In the genomic region with DNA sequence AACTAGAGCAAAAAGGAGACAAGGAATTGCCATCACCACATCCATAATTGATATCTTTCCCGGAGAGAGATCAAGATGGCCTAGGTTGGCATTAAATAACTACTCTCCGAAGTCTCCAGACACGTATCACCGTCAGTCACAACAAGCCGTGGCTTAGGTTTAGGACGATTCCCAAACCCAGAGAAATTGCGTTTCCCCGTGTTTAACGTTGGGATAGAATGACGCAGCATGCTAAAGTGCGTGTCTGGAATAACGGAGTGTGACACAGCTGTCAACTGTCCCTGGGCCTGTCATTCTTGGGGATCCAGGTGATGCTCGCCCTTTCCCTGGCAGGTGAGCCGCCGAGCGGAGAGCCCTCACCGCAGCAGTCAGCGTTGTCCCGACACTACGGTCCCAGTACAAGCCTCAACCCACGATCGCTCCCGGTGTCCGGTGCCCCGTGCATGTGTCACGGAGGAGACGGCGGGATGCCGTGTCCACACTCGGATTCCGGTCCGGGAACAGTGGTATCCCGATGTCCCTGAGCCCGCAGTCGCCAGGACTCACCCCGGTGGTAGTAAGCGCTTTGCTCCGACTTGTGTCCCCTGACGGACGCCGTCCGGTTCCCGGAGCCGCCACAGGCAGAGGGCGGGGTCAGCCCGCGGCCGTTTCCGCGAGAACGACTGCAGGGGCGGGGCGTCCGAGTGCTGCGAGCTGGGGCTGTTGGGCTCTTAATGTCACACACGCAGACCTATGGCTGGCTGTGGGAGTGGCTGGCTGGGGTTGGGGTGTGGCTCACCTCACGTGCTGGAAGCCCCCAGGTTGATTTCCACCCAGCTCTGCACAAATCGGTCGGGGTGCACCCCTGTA, we compare ENCODE assay signal across 8 mouse cellular contexts. TPM values are rescaled to one million over a fixed set of nuclear protein-coding genes. Genes with fewer than 3 reads are reported as not detected.
A peak's percentile ranks its signal among the peaks of the same experiment; 100 is the strongest.
DNase-seq lines count a peak whose midpoint lies in the region; ATAC-seq and TF ChIP-seq lines count a peak whose summit lies in the region.

No protein-coding gene starts in this region.

- in situ Hi-C loops in Patski (cut with MboI; ENCODE audit: low pct_unique_long_range_greater_than_20kb): no loop called here

- H3K9me3 ChIP-seq in hindbrain, embryonic 12.5 days (replicated peaks): no peaks in the 10 kb centered on the region

- POLR2A ChIA-PET in Patski (lab: Charles Lee): no interaction called here

- peak overlapping the region; percentile 78 for H3K9ac ChIP-seq in hindbrain, embryonic 12.5 days

- DNase-seq in Patski (ENCODE audit: low read depth, low spot score): no peak
- peak; percentile 93 to 95 for DNase-seq in cerebellum, postnatal 10 days
- DNase-seq in frontal cortex, postnatal 10 days (ENCODE audit: low spot score in 2 of 2): peak; percentile 84 to 87
- peak; percentile 79 to 87 for DNase-seq in layer of hippocampus, postnatal 14 days (ENCODE audit: low spot score in 2 of 2)
- DNase-seq in lung, postnatal 10 days: peak; percentile 98
- DNase-seq in ovary, postnatal 14 days (ENCODE audit: low spot score): peak; percentile 83
- DNase-seq in thymus, postnatal 10 days (ENCODE audit: low spot score in 2 of 2): peak; percentile 91

- H3K27ac ChIP-seq in hindbrain, embryonic 12.5 days: peak overlapping the region; percentile 52; the same call in 1 of the 2 replicates

- no peaks in the 10 kb centered on the region for H3K36me3 ChIP-seq in hindbrain, embryonic 12.5 days

- peak; percentile 94 for ATAC-seq in Patski
- peak; percentile 96 for ATAC-seq in hindbrain, embryonic 12.5 days (ENCODE audit: low FRiP score)

- CTCF ChIA-PET in Patski (lab: Charles Lee): interaction anchor here (2.9 kb wide), 1 partner anchor 12 kb away, joined by 12 read pairs; no protein-coding TSS in a partner anchor

- H3K4me1 ChIP-seq in hindbrain, embryonic 12.5 days: 0 out of 2 replicates have a peak, but pooled peaks cover 4% of the 10 kb centered on the region

- H3K27me3 ChIP-seq in Patski: no peaks in the 10 kb centered on the region
- H3K27me3 ChIP-seq in hindbrain, embryonic 12.5 days: no peaks in the 10 kb centered on the region

- H3K4me3 ChIP-seq in hindbrain, embryonic 12.5 days: peak overlapping the region; percentile 70

- TF ChIP-seq CTCF in Patski (IDR thresholded peaks at IDR 0.05): no peak

- WGBS in hindbrain, embryonic 12.5 days: under 1% methylated on average over 59 of the region's 59 CpGs

- H3K4me2 ChIP-seq in hindbrain, embryonic 12.5 days (replicated peaks): peak overlapping the region; percentile 76

RNA-seq across cellular contexts. Expression of a gene that starts 3.6 kb away (rescaled TPM):
- 58.8 TPM for polyA plus RNA-seq in Patski (2021)
- polyA plus RNA-seq in hindbrain, embryonic 12.5 days (2016; fragmentation: Nextera tagmentation; extraction: Ambion mirVana): 14.5 and 17.2 TPM in 2 replicates
- total RNA-seq in layer of hippocampus, postnatal 14 days (2021): 10 to 100 TPM; 27.9 to 35.8 TPM

RNA-seq across cellular contexts. Expression of a gene that starts 59.1 kb away (rescaled TPM):
- polyA plus RNA-seq in Patski (2021): not detected
- polyA plus RNA-seq in hindbrain, embryonic 12.5 days (2016; fragmentation: Nextera tagmentation; extraction: Ambion mirVana): 0.94 and 1.4 TPM in 2 replicates
- under 1 TPM; 0.69 to 0.78 TPM for total RNA-seq in layer of hippocampus, postnatal 14 days (2021)
